Mouse (Mus musculus): ENCODE measurements around the gene Grap. TPM values are rescaled to one million over a fixed set of nuclear protein-coding genes. Genes with fewer than 3 reads are reported as not detected.

Grap gene
- polyA plus RNA-seq, 1 experiment from 2014 or later, result 72.1 TPM

GRCm38 (mm10) chr11:61654786-61655311, 1.8 kb downstream of the Grap start:
- Histone ChIP-seq H3K4me1 (ENCODE audit: insufficient read depth, low read depth, low read length) (no peaks in the 10 kb centered on the region), H3K9me3 (ENCODE audit: low read length) (no peaks in the 10 kb centered on the region), H3K4me2 (replicated peaks; ENCODE audit: low read depth, low read length) (peak overlapping the region; percentile 46), H3K27me3 (replicated peaks; ENCODE audit: insufficient read depth, low read length) (no peaks in the 10 kb centered on the region), H3K36me3 (ENCODE audit: insufficient read depth, low read length) (no peaks in the 10 kb centered on the region), H3K27ac (ENCODE audit: low read length) (0 out of 2 replicates have a peak overlapping the region, but pooled peaks have one; percentile 5), H3K4me3 (ENCODE audit: low read depth, low read length) (peak overlapping the region; percentile 14; the same call in 1 of the 2 replicates), H3K9ac (replicated peaks; ENCODE audit: low read depth) (no peak overlapping the region)
- TF ChIP-seq CTCF (IDR thresholded peaks at IDR 0.05) (no peak), EP300 (IDR thresholded peaks at IDR 0.05) (no peak)
- ATAC-seq, result no peak
- DNase-seq (ENCODE audit: low spot score), result no peak
- WGBS, result 66% methylated on average over 4 of the region's 4 CpGs

- H3K9ac ChIP-seq (replicated peaks; ENCODE audit: low read depth), result no peak overlapping the region
Measured at GRCm38 (mm10) chr11:61655649-61656048, 2.6 kb downstream of the Grap start.

GRCm38 (mm10) chr11:61656148-61656850, 3.2 kb downstream of the Grap start:
- H3K9ac ChIP-seq (replicated peaks; ENCODE audit: low read depth), result no peak overlapping the region
- no peak for ATAC-seq
- no peaks in the 10 kb centered on the region for H3K27me3 ChIP-seq (replicated peaks; ENCODE audit: insufficient read depth, low read length)
- WGBS, result 49% methylated on average over 6 of the region's 6 CpGs
- H3K36me3 ChIP-seq (ENCODE audit: insufficient read depth, low read length), result no peaks in the 10 kb centered on the region
- no peak for DNase-seq (ENCODE audit: low spot score)
- H3K4me3 ChIP-seq (ENCODE audit: low read depth, low read length), result no peak overlapping the region
- H3K4me2 ChIP-seq (replicated peaks; ENCODE audit: low read depth, low read length), result no peak overlapping the region
- H3K9me3 ChIP-seq (ENCODE audit: low read length), result no peaks in the 10 kb centered on the region
- H3K4me1 ChIP-seq (ENCODE audit: insufficient read depth, low read depth, low read length), result no peaks in the 10 kb centered on the region
- H3K27ac ChIP-seq (ENCODE audit: low read length), result no peak overlapping the region
- TF ChIP-seq CTCF (IDR thresholded peaks at IDR 0.05) (no peak), EP300 (IDR thresholded peaks at IDR 0.05) (no peak)

More at GRCm38 (mm10) chr11:61655649-61656048, 2.6 kb downstream of the Grap start:
- Histone ChIP-seq H3K27me3 (replicated peaks; ENCODE audit: insufficient read depth, low read length) (no peaks in the 10 kb centered on the region), H3K4me1 (ENCODE audit: insufficient read depth, low read depth, low read length) (no peaks in the 10 kb centered on the region), H3K9me3 (ENCODE audit: low read length) (no peaks in the 10 kb centered on the region), H3K36me3 (ENCODE audit: insufficient read depth, low read length) (no peaks in the 10 kb centered on the region), H3K4me3 (ENCODE audit: low read depth, low read length) (no peak overlapping the region), H3K4me2 (replicated peaks; ENCODE audit: low read depth, low read length) (peak overlapping the region; percentile 46; the same call in 1 of the 2 replicates), H3K27ac (ENCODE audit: low read length) (no peak overlapping the region)
- WGBS, result 53% methylated on average over 4 of the region's 4 CpGs
- TF ChIP-seq EP300 (IDR thresholded peaks at IDR 0.05), result no peak
- TF ChIP-seq CTCF (IDR thresholded peaks at IDR 0.05), result no peak
- ATAC-seq (no peak), DNase-seq (ENCODE audit: low spot score) (no peak)

- TF ChIP-seq EP300 (IDR thresholded peaks at IDR 0.05) (no peak), CTCF (IDR thresholded peaks at IDR 0.05) (no peak)
- Histone ChIP-seq H3K9me3 (ENCODE audit: low read length) (no peaks in the 10 kb centered on the region), H3K4me2 (replicated peaks; ENCODE audit: low read depth, low read length) (no peak overlapping the region), H3K4me1 (ENCODE audit: insufficient read depth, low read depth, low read length) (no peaks in the 10 kb centered on the region), H3K27ac (ENCODE audit: low read length) (no peak overlapping the region), H3K27me3 (replicated peaks; ENCODE audit: insufficient read depth, low read length) (no peaks in the 10 kb centered on the region), H3K36me3 (ENCODE audit: insufficient read depth, low read length) (no peaks in the 10 kb centered on the region), H3K4me3 (ENCODE audit: low read depth, low read length) (no peak overlapping the region), H3K9ac (replicated peaks; ENCODE audit: low read depth) (no peak overlapping the region)
- no peak for ATAC-seq
- 66% methylated on average over 2 of the region's 2 CpGs for WGBS
- DNase-seq (ENCODE audit: low spot score), result no peak
Measured at GRCm38 (mm10) chr11:61657432-61657831, 4.4 kb downstream of the Grap start.

GRCm38 (mm10) chr11:61658360-61658922, 5.4 kb downstream of the Grap start:
- DNase-seq (ENCODE audit: low spot score), result no peak
- no peaks in the 10 kb centered on the region for H3K4me1 ChIP-seq (ENCODE audit: insufficient read depth, low read depth, low read length)
- WGBS, result 88% methylated on average over 3 of the region's 3 CpGs
- H3K9ac ChIP-seq (replicated peaks; ENCODE audit: low read depth), result no peak overlapping the region
- no peaks in the 10 kb centered on the region for H3K9me3 ChIP-seq (ENCODE audit: low read length)
- H3K36me3 ChIP-seq (ENCODE audit: insufficient read depth, low read length), result no peaks in the 10 kb centered on the region
- H3K4me3 ChIP-seq (ENCODE audit: low read depth, low read length), result no peak overlapping the region
- H3K27ac ChIP-seq (ENCODE audit: low read length), result 0 out of 2 replicates have a peak overlapping the region, but pooled peaks have one; percentile 20
- H3K4me2 ChIP-seq (replicated peaks; ENCODE audit: low read depth, low read length), result no peak overlapping the region
- TF ChIP-seq CTCF (IDR thresholded peaks at IDR 0.05) (no peak), EP300 (IDR thresholded peaks at IDR 0.05) (no peak)
- H3K27me3 ChIP-seq (replicated peaks; ENCODE audit: insufficient read depth, low read length), result no peaks in the 10 kb centered on the region
- no peak for ATAC-seq

- Histone ChIP-seq H3K4me3 (ENCODE audit: low read depth, low read length) (no peak overlapping the region), H3K27me3 (replicated peaks; ENCODE audit: insufficient read depth, low read length) (no peaks in the 10 kb centered on the region), H3K9ac (replicated peaks; ENCODE audit: low read depth) (no peak overlapping the region), H3K27ac (ENCODE audit: low read length) (no peak overlapping the region), H3K4me2 (replicated peaks; ENCODE audit: low read depth, low read length) (no peak overlapping the region), H3K4me1 (ENCODE audit: insufficient read depth, low read depth, low read length) (no peaks in the 10 kb centered on the region), H3K36me3 (ENCODE audit: insufficient read depth, low read length) (no peaks in the 10 kb centered on the region), H3K9me3 (ENCODE audit: low read length) (no peaks in the 10 kb centered on the region)
- DNase-seq (ENCODE audit: low spot score), result no peak
- WGBS, result 65% methylated on average over 4 of the region's 4 CpGs
- TF ChIP-seq EP300 (IDR thresholded peaks at IDR 0.05) (no peak), CTCF (IDR thresholded peaks at IDR 0.05) (no peak)
- no peak for ATAC-seq
Measured at GRCm38 (mm10) chr11:61659011-61659858, 6.2 kb downstream of the Grap start.
